Mouse (Mus musculus) hindbrain, postnatal 0 days (tissue): ENCODE data around the gene Acvr1. TPM values are rescaled to one million over a fixed set of nuclear protein-coding genes. Genes with fewer than 3 reads are reported as not detected.

Experiments used
- ATAC-seq: fragments of 200-750 bp; cut with Nextera tagmentation; 2 replicates; pipeline ENCODE4 v1.8.0; 2017; ENCODE audit warnings: mild to moderate bottlenecking, moderate TSS enrichment, moderate library complexity
- DNase-seq: peaks from one replicate; pipeline ENCODE4 v3.0.0-alpha.2; 2015; ENCODE audit warnings: low spot score
- H3K27ac ChIP-seq: fragments of 300-500 bp; sonication (generic); 2 replicates; pipeline ENCODE4 v1.5.1; 2014; ENCODE audit warnings: mild to moderate bottlenecking
- H3K27me3 ChIP-seq: fragments of 300-500 bp; sonication (generic); 2 replicates; pipeline ENCODE4 v1.6.1; 2014; ENCODE audit warnings: low read length, mixed read lengths; ENCODE audit not compliant: insufficient read depth
- H3K36me3 ChIP-seq: fragments of 300-500 bp; sonication (generic); 2 replicates; pipeline ENCODE4 v1.6.1; 2014; ENCODE audit warnings: low read length, mixed read lengths; ENCODE audit not compliant: insufficient read depth
- H3K4me1 ChIP-seq: fragments of 300-500 bp; sonication (generic); 2 replicates; pipeline ENCODE4 v1.6.1; 2014; ENCODE audit warnings: antibody characterized with exemption, low read length, mixed read lengths; ENCODE audit not compliant: insufficient read depth
- H3K4me2 ChIP-seq: fragments of 300-500 bp; sonication (generic); 2 replicates; pipeline ENCODE4 v1.6.1; 2014; ENCODE audit warnings: low read depth, mild to moderate bottlenecking, low read length, moderate library complexity, mixed read lengths
- H3K4me3 ChIP-seq: fragments of 300-500 bp; sonication (generic); 2 replicates; pipeline ENCODE4 v1.5.1; 2014; ENCODE audit warnings: low read length
- H3K9ac ChIP-seq: fragments of 300-500 bp; sonication (generic); replicated peaks from 2 replicates; pipeline ENCODE4 v1.6.1; 2014; ENCODE audit warnings: mild to moderate bottlenecking, low read length, moderate library complexity, mixed read lengths
- H3K9me3 ChIP-seq: fragments of 300-500 bp; sonication (generic); 2 replicates; pipeline ENCODE4 v1.6.1; 2016; ENCODE audit warnings: low read length, mixed read lengths
- CTCF ChIP-seq: IDR thresholded peaks from 2 replicates; pipeline ENCODE4 v1.5.1; 2016; ENCODE audit warnings: antibody characterized with exemption, control low read depth, low read depth
- WGBS: fragments of 180-500 bp; shearing (Covaris S2); extraction: QIAGEN DNeasy Blood & Tissue Kit; methylation state at CpG from one replicate; pipeline ENCODE4 v1.1.7; 2014; 5-methylcytosine and 5-hydroxymethylcytosine counted together
- polyA plus RNA-seq: library from polyadenylated mRNA; unstranded; fragments of >200 nt; fragmentation: Nextera tagmentation; extraction: Ambion mirVana; gene quantifications from 2 replicates; pipeline ENCODE4 v1.2.1, GENCODE M21; 2015
- total RNA-seq: library from RNA; depleted of rRNA; stranded (reverse); fragments of >200 nt; gene quantifications from 2 replicates; pipeline ENCODE4 v1.2.3, GENCODE M21; 2014; rRNA removed

Gene Acvr1
- total RNA-seq: 11.5 and 12.5 TPM in 2 replicates
- polyA plus RNA-seq: 4.9 and 5.0 TPM in 2 replicates

- 1% methylated on average over 36 of the region's 80 CpGs for WGBS
- H3K9me3 ChIP-seq: no peaks in the 10 kb centered on the region
- ATAC-seq (peak; percentile 94), DNase-seq (peak; percentile 94)
- H3K36me3 ChIP-seq: no peaks in the 10 kb centered on the region
- H3K4me3 ChIP-seq: peak within 1 kb of the TSS; percentile 93
- TF ChIP-seq CTCF: no peak
- peak within 1 kb of the TSS; percentile 99 for H3K27ac ChIP-seq
- peak within 1 kb of the TSS; percentile 92 for H3K9ac ChIP-seq
- no peaks in the 10 kb centered on the region for H3K27me3 ChIP-seq
- peaks cover 19% of the 10 kb centered on the region for H3K4me1 ChIP-seq
- H3K4me2 ChIP-seq: peak within 1 kb of the TSS; percentile 72
These were observed at the start of gene Acvr1, which contains the start of gene Upp2 for GRCm38 (mm10) chr2:58567066-58567810. Gene Acvr1, minus strand, starts transcription at chr2:58567157. Gene Upp2, plus strand, starts transcription at chr2:58567298.

GRCm38 (mm10) chr2:58615766-58616165 is 48.8 kb upstream of the Acvr1 start:
- ATAC-seq: no peak
- H3K4me3 ChIP-seq: no peak overlapping the region
- 79% methylated on average over 5 of the region's 5 CpGs for WGBS

GRCm38 (mm10) chr2:58614851-58615250 is 47.9 kb upstream of the Acvr1 start:
- Histone ChIP-seq H3K4me3 (no peak overlapping the region), H3K27ac (no peak overlapping the region), H3K9me3 (no peaks in the 10 kb centered on the region), H3K9ac (no peak overlapping the region), H3K4me2 (no peak overlapping the region), H3K27me3 (no peaks in the 10 kb centered on the region), H3K4me1 (no peaks in the 10 kb centered on the region), H3K36me3 (no peaks in the 10 kb centered on the region)
- ATAC-seq (no peak), DNase-seq (no peak)
- 96% methylated on average over 8 of the region's 8 CpGs for WGBS
- no peak for TF ChIP-seq CTCF

More at GRCm38 (mm10) chr2:58615766-58616165, 48.8 kb upstream of the Acvr1 start:
- Histone ChIP-seq H3K9ac (no peak overlapping the region), H3K4me1 (no peaks in the 10 kb centered on the region), H3K4me2 (no peak overlapping the region), H3K27me3 (no peaks in the 10 kb centered on the region), H3K9me3 (no peaks in the 10 kb centered on the region), H3K27ac (no peak overlapping the region), H3K36me3 (no peaks in the 10 kb centered on the region)
- no peak for TF ChIP-seq CTCF
- DNase-seq: no peak

GRCm38 (mm10) chr2:58613720-58614119 is 46.8 kb upstream of the Acvr1 start:
- DNase-seq: no peak
- 82% methylated on average over 3 of the region's 3 CpGs for WGBS

GRCm38 (mm10) chr2:58604791-58605190 is 37.8 kb upstream of the Acvr1 start:
- TF ChIP-seq CTCF: no peak
- H3K27ac ChIP-seq: no peak overlapping the region
- H3K9ac ChIP-seq: no peak overlapping the region
- H3K4me1 ChIP-seq: no peaks in the 10 kb centered on the region
- no peak overlapping the region for H3K4me3 ChIP-seq
- ATAC-seq (no peak), DNase-seq (no peak)
- H3K36me3 ChIP-seq: no peaks in the 10 kb centered on the region
- H3K27me3 ChIP-seq: no peaks in the 10 kb centered on the region
- no peaks in the 10 kb centered on the region for H3K9me3 ChIP-seq
- WGBS: 92% methylated on average over 3 of the region's 3 CpGs
- H3K4me2 ChIP-seq: no peak overlapping the region

More at GRCm38 (mm10) chr2:58613720-58614119, 46.8 kb upstream of the Acvr1 start:
- Histone ChIP-seq H3K4me3 (no peak overlapping the region), H3K27me3 (no peaks in the 10 kb centered on the region), H3K36me3 (no peaks in the 10 kb centered on the region), H3K4me1 (no peaks in the 10 kb centered on the region), H3K27ac (no peak overlapping the region), H3K9me3 (no peaks in the 10 kb centered on the region), H3K9ac (no peak overlapping the region), H3K4me2 (no peak overlapping the region)
- no peak for TF ChIP-seq CTCF
- ATAC-seq: no peak

GRCm38 (mm10) chr2:58603379-58603778 is 36.4 kb upstream of the Acvr1 start:
- 57% methylated on average over 3 of the region's 3 CpGs for WGBS
- DNase-seq (no peak), ATAC-seq (no peak)
- H3K27me3 ChIP-seq: no peaks in the 10 kb centered on the region
- no peak overlapping the region for H3K4me3 ChIP-seq
- H3K4me1 ChIP-seq: no peaks in the 10 kb centered on the region
- H3K4me2 ChIP-seq: no peak overlapping the region
- no peak overlapping the region for H3K27ac ChIP-seq
- no peaks in the 10 kb centered on the region for H3K36me3 ChIP-seq
- no peak overlapping the region for H3K9ac ChIP-seq
- TF ChIP-seq CTCF: no peak
- H3K9me3 ChIP-seq: no peaks in the 10 kb centered on the region

- no peak overlapping the region for H3K27ac ChIP-seq
- H3K4me1 ChIP-seq: no peaks in the 10 kb centered on the region
- H3K4me3 ChIP-seq: no peak overlapping the region
- H3K4me2 ChIP-seq: no peak overlapping the region
- H3K27me3 ChIP-seq: no peaks in the 10 kb centered on the region
- H3K9ac ChIP-seq: no peak overlapping the region
- ATAC-seq: no peak
- no peak for DNase-seq
- WGBS: 81% methylated on average over 4 of the region's 4 CpGs
- no peak for TF ChIP-seq CTCF
- H3K36me3 ChIP-seq: no peaks in the 10 kb centered on the region
- no peaks in the 10 kb centered on the region for H3K9me3 ChIP-seq
These were observed 34.4 kb upstream of the Acvr1 start for GRCm38 (mm10) chr2:58601382-58601781.
